Mouse (Mus musculus): ENCODE measurements around the gene Dusp6. TPM values are rescaled to one million over a fixed set of nuclear protein-coding genes. Genes with fewer than 3 reads are reported as not detected.
A peak's percentile ranks its signal among the peaks of the same experiment; 100 is the strongest.
"Not testable (repeated sequence)": the region's sequence is repeated elsewhere in the genome, so short reads cannot be mapped to it uniquely, and the experiment has no call there.

The Dusp6 gene
- polyA plus RNA-seq (2014; fragmentation: Nextera tagmentation; extraction: Ambion mirVana) = 40.7 and 44.2 TPM in 2 replicates

DNA sequence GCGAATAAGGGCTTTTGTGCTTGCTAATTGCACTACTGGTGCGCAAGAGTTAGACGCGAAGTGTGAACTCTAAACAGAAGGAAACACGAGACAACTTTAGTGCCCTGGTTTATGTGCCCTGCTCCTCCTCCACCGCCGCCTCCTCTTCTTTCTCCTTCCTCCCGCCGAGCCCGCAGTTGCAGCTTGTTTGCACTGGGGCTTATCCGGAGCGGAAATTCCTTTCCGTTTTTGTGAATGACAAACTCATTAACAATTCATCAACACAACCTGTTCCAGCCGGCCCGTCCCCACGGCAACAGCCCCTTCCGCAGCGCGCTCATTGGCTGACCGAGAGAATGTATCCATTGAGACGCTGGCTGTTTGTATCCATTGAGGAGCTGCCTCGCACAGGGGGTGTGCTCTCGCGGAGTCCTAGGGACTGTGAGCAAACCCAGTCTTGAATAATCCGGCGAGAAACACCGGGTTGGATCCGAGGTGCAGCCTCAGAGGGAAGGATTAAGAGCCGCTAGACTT lies at the start of gene Dusp6:
TSS of gene Dusp6 (plus strand) at position 365 of the 513 bp plus-strand sequence.
- H3K27me3 ChIP-seq (replicated peaks; ENCODE audit: control insufficient read depth, insufficient read depth, low read length) = no peaks in the 10 kb centered on the region
- peak within 1 kb of the TSS; percentile 94 for H3K9ac ChIP-seq (ENCODE audit: low read length)
- ATAC-seq (replicated peaks; ENCODE audit: low FRiP score, low TSS enrichment, low read depth) (peak; percentile 95), DNase-seq (ENCODE audit: low spot score) (peak; percentile 94)
- peaks cover 6% of the 10 kb centered on the region for H3K4me1 ChIP-seq (replicated peaks; ENCODE audit: control insufficient read depth, insufficient read depth, low read length)
- peaks cover 9% of the 10 kb centered on the region; the same call in 1 of the 2 replicates for H3K36me3 ChIP-seq (ENCODE audit: control insufficient read depth, insufficient read depth, low read length)
- H3K9me3 ChIP-seq (ENCODE audit: control insufficient read depth, low read length) = no peaks in the 10 kb centered on the region
- WGBS = under 1% methylated on average over 29 of the region's 29 CpGs
- peak within 1 kb of the TSS; percentile 98 for H3K27ac ChIP-seq (ENCODE audit: low read depth)
- H3K4me3 ChIP-seq (ENCODE audit: low read depth, low read length) = peak within 1 kb of the TSS; percentile 80
- peak within 1 kb of the TSS; percentile 97 for H3K4me2 ChIP-seq (ENCODE audit: low read length)

DNA sequence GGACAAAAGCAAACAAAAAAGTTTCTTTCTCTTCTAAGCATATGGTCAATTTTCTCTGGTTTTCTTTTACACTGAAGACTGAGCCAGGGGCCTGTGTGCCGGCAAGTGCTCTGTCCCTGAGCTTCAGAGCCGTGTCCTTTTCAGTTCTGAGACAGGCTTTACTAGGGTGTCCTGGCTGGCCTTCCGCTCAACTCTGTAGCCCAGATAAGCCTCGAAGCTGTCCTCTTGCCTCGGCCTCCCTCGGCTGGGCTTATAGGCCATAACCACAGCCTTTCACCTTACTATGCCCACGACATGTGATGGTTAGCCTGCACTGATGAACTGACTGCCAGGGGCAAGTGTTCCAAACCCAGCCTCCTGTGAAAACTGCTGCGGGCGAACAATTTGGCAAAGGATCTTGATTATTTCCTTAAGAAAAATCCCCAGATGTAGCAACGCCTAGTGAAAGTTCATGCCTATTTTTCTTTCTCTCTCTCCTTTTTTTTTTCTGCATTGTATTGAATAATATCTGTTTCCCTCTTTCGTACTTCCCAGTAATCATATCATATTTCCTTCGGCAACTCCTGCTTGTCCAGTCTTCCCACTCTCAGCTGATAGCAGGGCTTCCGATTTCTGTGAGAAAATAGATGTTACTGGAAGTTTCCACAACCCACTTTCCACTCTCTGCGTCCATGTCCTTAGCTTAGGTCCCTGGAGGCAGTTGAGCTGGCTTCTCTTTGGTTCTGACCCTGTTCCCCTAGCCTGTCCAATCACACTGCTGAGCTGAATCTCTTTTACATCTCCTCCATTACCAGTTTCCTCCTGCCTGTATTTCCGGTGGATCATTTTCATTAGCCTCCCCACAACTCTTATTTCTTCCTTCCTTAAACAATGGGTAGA lies 48.4 kb upstream of the Dusp6 start:
- Histone ChIP-seq H3K36me3 (ENCODE audit: control insufficient read depth, insufficient read depth, low read length) (no peaks in the 10 kb centered on the region), H3K27ac (ENCODE audit: low read depth) (no peak overlapping the region), H3K9me3 (ENCODE audit: control insufficient read depth, low read length) (no peaks in the 10 kb centered on the region), H3K4me1 (replicated peaks; ENCODE audit: control insufficient read depth, insufficient read depth, low read length) (no peaks in the 10 kb centered on the region), H3K27me3 (replicated peaks; ENCODE audit: control insufficient read depth, insufficient read depth, low read length) (no peaks in the 10 kb centered on the region), H3K9ac (ENCODE audit: low read length) (no peak overlapping the region), H3K4me3 (ENCODE audit: low read depth, low read length) (no peak overlapping the region), H3K4me2 (ENCODE audit: low read length) (no peak overlapping the region)
- ATAC-seq (replicated peaks; ENCODE audit: low FRiP score, low TSS enrichment, low read depth) (no peak), DNase-seq (ENCODE audit: low spot score) (no peak)
- 86% methylated on average over 15 of the region's 15 CpGs for WGBS

GRCm38 (mm10) chr10:99216570-99216969 lies 46.5 kb upstream of the Dusp6 start:
- H3K27me3 ChIP-seq (replicated peaks; ENCODE audit: control insufficient read depth, insufficient read depth, low read length); H3K4me3 ChIP-seq (ENCODE audit: low read depth, low read length); H3K36me3 ChIP-seq (ENCODE audit: control insufficient read depth, insufficient read depth, low read length); H3K9me3 ChIP-seq (ENCODE audit: control insufficient read depth, low read length); ATAC-seq (replicated peaks; ENCODE audit: low FRiP score, low TSS enrichment, low read depth); H3K9ac ChIP-seq (ENCODE audit: low read length); DNase-seq (ENCODE audit: low spot score); H3K4me1 ChIP-seq (replicated peaks; ENCODE audit: control insufficient read depth, insufficient read depth, low read length); H3K27ac ChIP-seq (ENCODE audit: low read depth); H3K4me2 ChIP-seq (ENCODE audit: low read length): not testable (repeated sequence)
- WGBS = 92% methylated on average over 15 of the region's 15 CpGs

- no peak for DNase-seq (ENCODE audit: low spot score)
- H3K27ac ChIP-seq (ENCODE audit: low read depth) = no peak overlapping the region
- H3K4me2 ChIP-seq (ENCODE audit: low read length) = no peak overlapping the region
- no peak for ATAC-seq (replicated peaks; ENCODE audit: low FRiP score, low TSS enrichment, low read depth)
- 95% methylated on average over 8 of the region's 8 CpGs for WGBS
- no peaks in the 10 kb centered on the region for H3K4me1 ChIP-seq (replicated peaks; ENCODE audit: control insufficient read depth, insufficient read depth, low read length)
- H3K27me3 ChIP-seq (replicated peaks; ENCODE audit: control insufficient read depth, insufficient read depth, low read length) = no peaks in the 10 kb centered on the region
- H3K4me3 ChIP-seq (ENCODE audit: low read depth, low read length) = no peak overlapping the region
- no peak overlapping the region for H3K9ac ChIP-seq (ENCODE audit: low read length)
- no peaks in the 10 kb centered on the region for H3K36me3 ChIP-seq (ENCODE audit: control insufficient read depth, insufficient read depth, low read length)
- no peaks in the 10 kb centered on the region for H3K9me3 ChIP-seq (ENCODE audit: control insufficient read depth, low read length)
Observed at GRCm38 (mm10) chr10:99221540-99221939, 41.5 kb upstream of the Dusp6 start.

- no peaks in the 10 kb centered on the region for H3K27me3 ChIP-seq (replicated peaks; ENCODE audit: control insufficient read depth, insufficient read depth, low read length)
- no peak overlapping the region for H3K9ac ChIP-seq (ENCODE audit: low read length)
- no peaks in the 10 kb centered on the region for H3K9me3 ChIP-seq (ENCODE audit: control insufficient read depth, low read length)
- H3K4me2 ChIP-seq (ENCODE audit: low read length) = no peak overlapping the region
- DNase-seq (ENCODE audit: low spot score) (no peak), ATAC-seq (replicated peaks; ENCODE audit: low FRiP score, low TSS enrichment, low read depth) (no peak)
- 0 out of 2 replicates have a peak, but pooled peaks cover 1% of the 10 kb centered on the region for H3K4me1 ChIP-seq (replicated peaks; ENCODE audit: control insufficient read depth, insufficient read depth, low read length)
- H3K4me3 ChIP-seq (ENCODE audit: low read depth, low read length) = no peak overlapping the region
- no peaks in the 10 kb centered on the region for H3K36me3 ChIP-seq (ENCODE audit: control insufficient read depth, insufficient read depth, low read length)
- 68% methylated on average over 5 of the region's 5 CpGs for WGBS
- H3K27ac ChIP-seq (ENCODE audit: low read depth) = no peak overlapping the region
Observed at GRCm38 (mm10) chr10:99222726-99223125, 40.3 kb upstream of the Dusp6 start.

DNA sequence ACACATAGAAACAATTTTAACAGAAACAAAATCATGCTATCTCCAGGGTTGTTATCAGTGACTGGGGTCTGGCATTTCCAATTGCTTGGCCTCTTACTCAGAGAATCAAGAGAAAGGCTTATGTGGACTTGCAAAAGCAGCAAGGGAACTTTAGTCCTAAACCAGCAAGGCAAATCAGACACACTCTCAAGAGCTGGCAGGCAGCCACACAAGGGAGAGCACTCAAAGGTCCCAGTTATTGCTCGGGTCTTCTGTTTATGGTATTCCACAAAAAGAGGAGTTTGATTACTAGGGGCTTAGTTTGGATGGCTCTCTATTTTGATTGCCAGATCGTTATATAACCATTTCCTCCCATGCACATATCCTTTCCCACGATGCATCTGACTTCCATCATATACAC lies 38.8 kb upstream of the Dusp6 start:
- WGBS = 51% methylated on average over 3 of the region's 3 CpGs
- H3K4me2 ChIP-seq (ENCODE audit: low read length) = no peak overlapping the region
- H3K36me3 ChIP-seq (ENCODE audit: control insufficient read depth, insufficient read depth, low read length) = no peaks in the 10 kb centered on the region
- H3K4me3 ChIP-seq (ENCODE audit: low read depth, low read length) = no peak overlapping the region
- H3K9me3 ChIP-seq (ENCODE audit: control insufficient read depth, low read length) = no peaks in the 10 kb centered on the region
- no peak overlapping the region for H3K27ac ChIP-seq (ENCODE audit: low read depth)
- H3K27me3 ChIP-seq (replicated peaks; ENCODE audit: control insufficient read depth, insufficient read depth, low read length) = no peaks in the 10 kb centered on the region
- no peak overlapping the region for H3K9ac ChIP-seq (ENCODE audit: low read length)
- DNase-seq (ENCODE audit: low spot score) (no peak), ATAC-seq (replicated peaks; ENCODE audit: low FRiP score, low TSS enrichment, low read depth) (no peak)
- H3K4me1 ChIP-seq (replicated peaks; ENCODE audit: control insufficient read depth, insufficient read depth, low read length) = peaks cover 10% of the 10 kb centered on the region; the same call in 1 of the 2 replicates

- 88% methylated on average over 5 of the region's 5 CpGs for WGBS
- Histone ChIP-seq H3K9me3 (ENCODE audit: control insufficient read depth, low read length) (no peaks in the 10 kb centered on the region), H3K27ac (ENCODE audit: low read depth) (no peak overlapping the region), H3K4me2 (ENCODE audit: low read length) (no peak overlapping the region), H3K9ac (ENCODE audit: low read length) (no peak overlapping the region), H3K27me3 (replicated peaks; ENCODE audit: control insufficient read depth, insufficient read depth, low read length) (no peaks in the 10 kb centered on the region), H3K4me1 (replicated peaks; ENCODE audit: control insufficient read depth, insufficient read depth, low read length) (peaks cover 10% of the 10 kb centered on the region; the same call in 1 of the 2 replicates), H3K4me3 (ENCODE audit: low read depth, low read length) (no peak overlapping the region), H3K36me3 (ENCODE audit: control insufficient read depth, insufficient read depth, low read length) (no peaks in the 10 kb centered on the region)
- DNase-seq (ENCODE audit: low spot score) (no peak), ATAC-seq (replicated peaks; ENCODE audit: low FRiP score, low TSS enrichment, low read depth) (no peak)
Observed at GRCm38 (mm10) chr10:99226782-99227181, 36.2 kb upstream of the Dusp6 start.

- Histone ChIP-seq H3K27me3 (replicated peaks; ENCODE audit: control insufficient read depth, insufficient read depth, low read length) (no peaks in the 10 kb centered on the region), H3K9me3 (ENCODE audit: control insufficient read depth, low read length) (no peaks in the 10 kb centered on the region), H3K9ac (ENCODE audit: low read length) (no peak overlapping the region), H3K4me2 (ENCODE audit: low read length) (peak overlapping the region; percentile 20), H3K4me1 (replicated peaks; ENCODE audit: control insufficient read depth, insufficient read depth, low read length) (peaks cover 10% of the 10 kb centered on the region; the same call in 1 of the 2 replicates), H3K36me3 (ENCODE audit: control insufficient read depth, insufficient read depth, low read length) (no peaks in the 10 kb centered on the region), H3K4me3 (ENCODE audit: low read depth, low read length) (no peak overlapping the region), H3K27ac (ENCODE audit: low read depth) (peak overlapping the region; percentile 0; the same call in 1 of the 2 replicates)
- 35% methylated on average over 17 of the region's 17 CpGs for WGBS
- DNase-seq (ENCODE audit: low spot score) = no peak
- ATAC-seq (replicated peaks; ENCODE audit: low FRiP score, low TSS enrichment, low read depth) = no peak
Observed at GRCm38 (mm10) chr10:99227968-99228864, 34.8 kb upstream of the Dusp6 start.
